Mouse (Mus musculus) lung, postnatal 25 days (tissue): ENCODE data around the gene Arhgap1.

ENCODE experiments used
- DNase-seq: peaks from one replicate; pipeline ENCODE4 v3.0.0; 2022; ENCODE audit warnings: low spot score

Arhgap1 gene

DNA sequence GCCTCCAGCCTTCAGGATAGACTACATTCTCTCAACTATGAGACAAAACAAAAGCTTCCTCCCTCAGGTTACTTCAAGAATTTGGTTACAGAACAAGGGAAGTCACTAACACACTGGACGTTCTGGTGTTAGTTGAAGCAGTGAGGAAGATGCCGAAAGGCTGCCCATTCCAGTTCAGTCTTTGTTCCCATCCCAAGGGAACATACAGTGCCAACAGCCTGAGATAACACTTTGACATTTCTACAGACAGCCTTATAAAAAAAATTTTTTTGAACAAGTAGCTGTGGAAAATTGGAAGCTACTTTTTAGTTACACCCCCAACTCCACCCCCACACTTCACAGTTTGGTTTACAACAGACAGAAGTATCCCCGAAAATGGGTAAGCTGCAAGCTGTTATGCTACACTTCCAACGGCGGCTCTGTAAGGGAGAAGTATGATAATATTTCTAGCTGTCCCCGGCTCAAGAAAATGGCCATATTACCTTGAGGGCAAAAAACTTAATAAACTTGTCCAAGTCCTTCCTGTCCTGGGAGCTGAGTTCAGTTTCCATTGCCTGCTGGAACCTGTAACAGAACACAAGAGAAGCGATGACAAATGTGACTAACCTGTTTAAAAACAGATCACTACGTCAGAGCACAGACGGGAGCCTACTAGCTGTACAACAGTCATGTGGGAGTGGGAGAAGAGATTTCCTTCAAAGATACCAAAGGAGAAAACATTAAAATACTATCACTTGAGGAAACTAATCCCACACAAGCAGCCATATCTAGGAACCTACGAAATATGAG is 46.0 kb downstream of the Arhgap1 start:
- no peak for DNase-seq

DNA sequence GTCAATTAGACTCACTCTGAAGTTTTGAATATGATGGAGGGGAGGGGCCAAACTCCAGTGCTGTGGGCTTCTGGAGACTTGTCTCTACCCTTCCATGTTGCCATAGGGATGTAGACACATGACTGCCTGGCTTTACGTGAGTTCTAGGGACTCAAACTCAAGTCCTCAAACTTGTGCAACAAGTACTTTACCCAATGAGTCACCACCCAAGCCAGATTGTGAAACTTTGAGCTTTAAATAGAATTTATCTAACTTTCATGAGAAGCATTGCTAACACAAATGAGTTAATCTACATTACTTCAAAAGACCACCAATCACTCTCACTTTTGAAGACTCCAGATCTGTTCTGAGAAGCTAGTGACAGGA is 46.5 kb downstream of the Arhgap1 start:
- peak; percentile 68 for DNase-seq

DNA sequence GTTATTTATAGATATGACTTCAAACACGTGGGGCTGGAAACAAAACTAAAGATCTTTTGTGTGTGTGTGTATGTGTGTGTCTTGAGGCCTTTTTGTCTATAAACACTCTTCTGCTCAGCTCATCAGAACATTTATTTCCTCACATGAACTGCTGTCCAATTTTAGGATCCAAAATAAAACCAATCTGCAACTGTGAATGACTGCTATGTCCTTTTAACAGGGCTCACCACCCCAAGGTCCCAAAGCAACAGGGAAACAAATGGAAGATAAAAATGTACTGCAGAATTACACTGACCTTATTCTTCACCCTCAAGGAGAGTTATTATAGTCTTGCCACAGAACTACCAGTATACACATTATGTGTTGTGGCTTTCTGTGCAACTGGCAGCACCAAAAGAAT is 49.6 kb downstream of the Arhgap1 start:
- DNase-seq = no peak

DNA sequence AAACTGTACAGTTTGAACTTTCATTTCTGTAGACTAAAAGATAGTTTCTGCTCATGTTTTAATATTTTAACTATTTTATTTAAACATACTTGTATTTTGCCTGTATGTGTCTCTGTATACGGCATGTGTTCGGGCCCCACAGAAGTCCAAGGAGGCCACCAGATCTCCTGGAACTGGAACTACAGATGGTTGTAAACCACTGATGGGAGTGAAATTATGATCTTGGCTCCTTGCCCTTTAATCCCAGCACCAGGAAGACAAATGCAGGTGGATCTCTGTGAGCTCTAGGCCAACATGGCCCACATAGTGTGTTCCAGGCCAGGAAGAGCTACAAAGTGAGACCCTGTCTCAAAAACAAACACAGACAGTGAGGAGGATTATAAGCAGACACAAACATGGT is 51.7 kb downstream of the Arhgap1 start:
- DNase-seq = no peak

DNA sequence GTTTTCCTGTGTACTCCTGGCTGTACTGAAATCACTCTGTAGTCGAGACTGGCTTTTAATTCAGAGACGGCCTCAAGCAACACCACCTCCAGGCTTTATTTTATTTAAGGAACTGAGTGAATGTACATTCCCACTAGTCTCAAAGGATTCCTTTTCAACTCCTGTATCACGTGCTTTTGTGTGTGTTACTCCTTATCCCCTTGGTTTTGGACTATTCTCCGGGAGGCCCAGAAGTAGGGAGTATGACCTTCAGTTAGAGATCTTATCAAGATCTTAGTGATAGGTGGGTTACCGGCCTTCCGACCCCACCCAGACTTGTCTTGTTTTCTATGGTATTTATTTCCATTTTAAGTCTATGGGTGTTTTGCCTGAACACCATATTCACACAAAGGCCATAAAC is 56.1 kb downstream of the Arhgap1 start:
- no peak for DNase-seq

DNA sequence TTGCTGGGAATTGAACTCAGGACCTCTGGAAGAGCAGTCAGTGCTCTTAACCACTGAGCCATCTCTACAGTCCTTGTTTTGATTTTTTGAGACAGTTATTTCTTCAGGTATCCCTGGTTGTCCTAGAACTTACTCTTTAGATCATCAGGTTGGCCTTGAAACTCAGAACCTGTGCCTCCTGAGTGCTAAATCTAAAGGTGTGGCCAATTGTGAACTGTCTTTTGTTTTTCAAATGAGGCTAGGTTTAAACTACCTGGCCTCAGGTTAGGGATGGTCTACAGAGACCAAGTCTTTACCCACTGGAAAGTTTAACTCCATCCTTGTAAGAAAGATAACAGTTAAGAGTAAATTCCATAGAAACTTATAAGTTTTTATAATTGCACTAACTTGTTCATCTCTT is 56.8 kb downstream of the Arhgap1 start:
- DNase-seq = no peak

DNA sequence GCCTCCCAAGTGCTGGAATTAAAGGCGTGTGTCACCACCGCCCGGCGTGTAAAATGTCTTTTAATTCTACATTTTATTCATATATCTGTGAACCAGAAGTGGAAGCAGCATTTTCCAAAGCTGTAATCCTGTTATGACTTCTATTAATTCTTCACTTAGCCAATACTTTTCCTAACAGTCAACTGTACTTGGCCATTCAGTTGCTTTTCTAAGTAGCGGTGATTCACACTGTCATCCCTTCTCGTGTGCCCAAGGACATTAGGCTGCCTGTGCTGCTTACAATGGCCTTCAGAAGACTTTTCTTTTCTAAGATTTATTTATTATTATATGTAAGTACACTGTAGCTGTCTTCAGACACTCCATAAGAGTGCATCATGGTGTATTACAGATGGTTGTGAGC is 58.7 kb downstream of the Arhgap1 start:
- DNase-seq = no peak

DNA sequence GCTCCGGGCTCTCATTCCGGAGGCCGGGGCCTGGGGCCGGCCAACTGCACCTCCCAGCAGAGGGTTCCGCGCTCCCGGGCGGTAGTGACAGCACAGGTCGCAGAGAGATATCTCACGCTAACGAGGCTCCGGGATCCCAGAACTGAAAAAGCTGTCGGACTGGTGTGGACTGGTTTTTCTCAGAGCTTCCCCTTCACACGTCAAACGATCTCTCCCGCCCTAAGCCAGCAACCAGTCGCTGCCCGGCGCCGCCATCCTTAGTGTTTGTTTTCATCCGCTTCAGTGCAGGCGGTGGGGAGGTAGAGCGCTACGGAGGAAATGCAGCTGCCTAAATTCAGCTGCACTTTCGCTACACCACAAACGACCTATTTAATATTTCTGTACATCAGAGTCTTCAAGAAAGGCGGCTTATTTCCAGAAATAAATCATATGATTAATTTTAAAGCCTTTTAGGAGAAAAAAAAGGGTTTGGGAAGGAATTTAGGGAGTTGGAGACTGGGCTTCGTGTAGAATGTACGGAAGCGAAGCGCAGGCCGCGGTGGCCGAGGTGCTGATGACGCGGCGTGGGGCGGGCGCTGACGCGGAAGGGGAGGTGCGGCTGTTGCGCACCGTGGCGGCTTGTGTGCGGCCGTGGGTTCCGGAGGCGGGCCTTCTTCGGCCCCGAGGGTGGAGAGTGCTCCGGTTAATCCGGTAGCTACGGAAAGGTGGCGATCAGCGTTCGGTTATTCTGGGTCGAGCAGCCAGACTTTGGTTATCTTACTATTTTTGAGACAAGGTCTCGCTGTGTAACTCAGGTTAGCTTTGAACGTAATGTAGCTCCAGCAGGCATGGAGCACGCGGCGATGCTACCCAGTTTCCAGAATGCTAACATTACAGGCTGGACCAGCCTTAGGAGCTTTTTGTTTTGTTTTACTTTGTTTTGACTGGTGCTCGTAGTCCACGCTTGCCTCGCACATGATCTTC is 60.9 kb downstream of the Arhgap1 start, which contains the start of the genes Atg13 and Harbi1:
Gene Atg13, minus strand, starts transcription at position 305 of the 963 bp plus-strand sequence.
Gene Harbi1, plus strand, starts transcription at position 581 of the 963 bp plus-strand sequence.
- peak; percentile 95 for DNase-seq

DNA sequence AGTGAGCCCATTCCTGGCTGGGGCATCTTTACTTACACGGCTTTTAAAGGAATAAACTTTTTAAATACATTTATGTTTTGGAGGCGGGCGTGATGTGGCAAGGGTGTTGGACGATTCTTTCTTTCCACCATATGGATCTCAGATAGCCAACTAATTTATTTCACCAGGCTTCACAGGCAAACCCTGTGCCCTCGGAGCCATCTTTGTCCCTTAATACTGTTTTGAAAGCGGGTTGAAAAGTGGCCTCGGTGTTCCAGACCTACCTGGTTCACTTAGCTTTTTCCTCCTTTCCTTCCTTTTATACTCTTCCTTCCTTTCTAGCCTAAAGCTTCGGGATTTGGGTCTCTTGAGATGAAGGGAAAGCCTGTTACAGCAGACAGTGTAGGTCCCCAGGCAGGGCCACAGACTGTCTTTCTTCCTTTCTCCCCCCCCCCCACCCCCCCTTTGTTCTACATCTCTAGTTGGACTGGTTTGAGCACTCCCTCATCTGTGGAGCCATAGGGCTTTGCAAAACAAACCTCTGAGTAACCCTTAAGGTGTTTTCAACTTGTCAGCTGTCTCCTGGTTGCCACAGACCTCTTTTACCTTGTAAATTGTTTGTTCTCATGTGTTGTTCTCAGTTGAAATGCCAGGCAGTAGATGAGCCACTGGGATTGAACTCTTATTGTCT is 61.7 kb downstream of the Arhgap1 start:
- DNase-seq = no peak

DNA sequence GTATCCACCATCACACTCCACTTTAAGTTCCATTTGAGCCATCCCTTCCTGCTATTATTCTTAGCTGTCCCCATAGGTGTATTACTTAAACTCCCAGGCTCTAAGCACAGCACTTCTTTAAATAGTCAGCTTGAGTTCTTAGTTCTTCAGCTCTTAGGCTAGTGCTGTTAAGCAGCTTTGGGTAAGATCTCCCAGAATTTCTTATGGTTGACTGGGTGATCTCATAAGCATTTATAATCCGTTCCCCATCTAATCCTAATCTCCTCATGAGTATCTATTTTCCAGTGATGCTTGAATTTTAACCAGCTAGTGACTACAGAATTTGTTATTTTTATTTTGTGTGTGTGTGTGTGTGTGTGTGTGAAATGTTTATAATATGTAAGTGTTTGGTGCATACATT is 65.3 kb downstream of the Arhgap1 start:
- DNase-seq = no peak

DNA sequence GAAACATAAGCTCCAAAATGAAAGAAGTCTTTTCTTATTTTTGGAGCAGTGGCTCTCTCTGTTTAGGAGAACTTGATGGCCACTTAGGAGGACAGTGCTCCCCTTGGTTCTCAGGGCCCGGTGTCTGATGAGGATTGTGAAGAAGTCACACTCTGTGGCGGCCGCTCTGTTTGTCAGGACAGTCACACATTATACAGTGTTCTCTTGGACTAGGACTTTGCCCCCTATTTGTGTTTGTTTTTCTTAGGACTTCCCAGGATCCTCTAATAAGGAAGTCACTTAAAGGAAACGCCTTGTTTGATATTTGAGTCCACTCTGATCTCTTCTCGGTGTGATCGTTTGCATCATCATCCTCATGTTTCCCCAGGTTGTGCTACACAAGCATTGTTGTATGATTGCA is 68.6 kb downstream of the Arhgap1 start:
- DNase-seq = no peak
